Mouse (Mus musculus): ENCODE measurements around the gene Pde5a. TPM values are rescaled to one million over a fixed set of nuclear protein-coding genes. Genes with fewer than 3 reads are reported as not detected.

Gene Pde5a
- polyA plus RNA-seq, 1 experiment = 10.1 TPM

DNA sequence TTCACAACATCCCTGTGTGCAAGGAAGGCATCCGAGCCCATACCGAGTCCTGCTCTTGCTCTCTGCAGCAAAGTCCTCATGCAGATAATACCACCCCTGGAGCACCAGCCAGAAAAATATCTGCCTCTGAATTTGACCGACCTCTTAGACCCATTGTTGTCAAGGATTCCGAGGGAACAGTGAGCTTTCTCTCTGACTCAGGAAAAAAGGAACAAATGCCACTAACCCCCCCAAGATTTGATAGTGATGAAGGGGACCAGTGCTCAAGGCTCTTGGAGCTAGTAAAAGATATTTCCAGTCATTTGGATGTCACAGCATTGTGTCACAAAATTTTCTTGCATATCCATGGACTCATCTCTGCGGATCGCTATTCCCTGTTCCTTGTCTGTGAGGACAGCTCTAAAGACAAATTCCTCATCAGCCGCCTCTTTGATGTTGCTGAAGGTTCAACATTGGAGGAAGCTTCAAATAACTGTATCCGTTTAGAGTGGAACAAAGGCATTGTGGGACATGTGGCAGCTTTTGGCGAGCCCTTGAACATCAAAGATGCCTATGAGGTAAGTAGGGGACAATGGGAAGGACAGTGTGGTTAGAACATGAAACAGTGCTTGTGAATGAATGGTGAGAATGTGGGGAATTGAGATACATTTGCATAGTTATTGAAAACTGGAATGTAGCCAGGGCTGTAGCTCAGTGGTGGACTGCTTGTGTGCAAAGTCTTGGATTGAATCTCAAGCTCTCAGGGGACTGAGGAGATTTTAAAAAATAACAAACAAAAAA is 19.4 kb downstream of the Pde5a start:
- peaks cover 88% of the 10 kb centered on the region for H3K36me3 ChIP-seq (replicated peaks; ENCODE audit: low read length)
- H3K4me3 ChIP-seq (replicated peaks) = no peak overlapping the region
- peaks cover 9% of the 10 kb centered on the region for H3K9me3 ChIP-seq
- no peak for TF ChIP-seq GATA1 (IDR thresholded peaks at IDR 0.05; ENCODE audit: borderline replicate concordance, low read length)
- TF ChIP-seq FLI1 (IDR thresholded peaks at IDR 0.05; ENCODE audit: low read length) = no peak
- no peaks in the 10 kb centered on the region for H3K27me3 ChIP-seq (replicated peaks)
- peaks cover 43% of the 10 kb centered on the region for H3K4me1 ChIP-seq

DNA sequence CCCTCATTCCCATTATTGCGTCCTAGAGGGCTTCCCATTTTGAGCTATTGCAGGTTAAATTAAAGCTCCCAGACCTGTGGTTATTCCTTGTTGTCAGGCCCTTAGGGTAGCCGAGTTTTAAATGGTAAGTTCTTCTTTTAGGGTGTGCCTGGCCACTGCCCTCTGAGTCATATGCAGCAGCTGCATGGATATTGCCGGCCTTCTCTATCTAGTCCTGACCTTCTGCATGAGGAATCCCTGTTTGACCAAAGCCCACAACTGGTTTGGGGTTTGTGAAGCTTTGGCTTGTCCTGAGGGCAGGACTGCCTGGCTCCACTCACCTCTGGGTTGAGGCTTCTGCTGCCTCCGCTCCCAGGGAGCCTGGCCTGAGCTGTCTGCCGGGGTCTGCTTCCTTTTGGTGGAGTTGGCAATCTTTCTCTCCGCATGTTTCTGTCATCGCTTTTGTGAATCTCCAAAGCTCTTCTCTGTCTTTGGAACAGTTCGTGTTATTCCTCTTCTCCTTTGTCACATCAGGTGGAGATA is 34.6 kb downstream of the Pde5a start:
- TF ChIP-seq FLI1 (IDR thresholded peaks at IDR 0.05; ENCODE audit: low read length) (no peak), GATA1 (IDR thresholded peaks at IDR 0.05; ENCODE audit: borderline replicate concordance, low read length) (no peak)
- no peaks in the 10 kb centered on the region for H3K27me3 ChIP-seq (replicated peaks)
- H3K4me1 ChIP-seq = peaks cover 59% of the 10 kb centered on the region
- no peak overlapping the region for H3K4me3 ChIP-seq (replicated peaks)
- no peaks in the 10 kb centered on the region for H3K9me3 ChIP-seq
- peaks cover 99% of the 10 kb centered on the region for H3K36me3 ChIP-seq (replicated peaks; ENCODE audit: low read length)

DNA sequence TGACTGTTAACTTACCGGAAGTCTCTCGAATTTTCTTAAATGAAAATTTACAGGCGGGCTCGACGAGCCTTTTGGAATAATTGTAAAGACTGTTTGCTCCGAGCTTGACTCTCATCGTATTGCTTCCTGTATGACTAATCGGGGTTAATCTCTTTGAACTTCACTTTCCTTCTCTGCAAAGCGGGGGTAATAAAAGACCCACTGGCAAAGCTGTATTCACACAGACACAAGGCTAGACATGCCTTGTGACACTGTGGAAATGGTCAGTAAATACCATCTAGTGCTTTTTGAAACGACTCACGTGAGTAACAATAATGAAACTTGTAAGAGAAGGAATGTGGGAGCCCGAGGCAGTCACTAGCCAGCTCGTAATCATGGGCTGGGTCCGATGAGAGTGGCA is 35.0 kb downstream of the Pde5a start:
- Histone ChIP-seq H3K9me3 (no peaks in the 10 kb centered on the region), H3K36me3 (replicated peaks; ENCODE audit: low read length) (peaks cover 99% of the 10 kb centered on the region), H3K4me3 (replicated peaks) (no peak overlapping the region), H3K4me1 (peaks cover 54% of the 10 kb centered on the region), H3K27me3 (replicated peaks) (no peaks in the 10 kb centered on the region)
- TF ChIP-seq GATA1 (IDR thresholded peaks at IDR 0.05; ENCODE audit: borderline replicate concordance, low read length) = no peak
- no peak for TF ChIP-seq FLI1 (IDR thresholded peaks at IDR 0.05; ENCODE audit: low read length)

DNA sequence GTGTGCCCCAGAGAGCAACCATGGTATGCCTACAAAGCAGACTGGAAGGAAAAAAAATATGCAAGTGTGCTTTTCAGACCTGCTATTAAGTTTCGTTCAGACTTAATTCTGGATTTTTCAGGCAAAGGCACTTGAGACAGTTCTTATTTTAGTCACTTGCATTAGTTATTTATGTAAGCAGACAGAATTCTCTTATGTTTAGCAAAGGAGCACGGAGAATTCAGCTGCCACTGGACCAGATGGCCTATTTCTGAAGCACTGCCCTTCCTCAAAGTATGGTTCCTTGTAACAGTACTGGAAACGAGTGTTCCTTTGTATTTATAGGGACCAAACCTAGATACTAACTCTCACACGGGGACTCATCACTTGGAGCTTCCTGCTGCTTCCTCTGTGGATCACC is 38.2 kb downstream of the Pde5a start:
- no peak for TF ChIP-seq FLI1 (IDR thresholded peaks at IDR 0.05; ENCODE audit: low read length)
- TF ChIP-seq GATA1 (IDR thresholded peaks at IDR 0.05; ENCODE audit: borderline replicate concordance, low read length) = no peak
- peaks cover 49% of the 10 kb centered on the region for H3K4me1 ChIP-seq
- peaks cover 96% of the 10 kb centered on the region for H3K36me3 ChIP-seq (replicated peaks; ENCODE audit: low read length)
- H3K9me3 ChIP-seq = no peaks in the 10 kb centered on the region
- no peaks in the 10 kb centered on the region for H3K27me3 ChIP-seq (replicated peaks)
- no peak overlapping the region for H3K4me3 ChIP-seq (replicated peaks)

DNA sequence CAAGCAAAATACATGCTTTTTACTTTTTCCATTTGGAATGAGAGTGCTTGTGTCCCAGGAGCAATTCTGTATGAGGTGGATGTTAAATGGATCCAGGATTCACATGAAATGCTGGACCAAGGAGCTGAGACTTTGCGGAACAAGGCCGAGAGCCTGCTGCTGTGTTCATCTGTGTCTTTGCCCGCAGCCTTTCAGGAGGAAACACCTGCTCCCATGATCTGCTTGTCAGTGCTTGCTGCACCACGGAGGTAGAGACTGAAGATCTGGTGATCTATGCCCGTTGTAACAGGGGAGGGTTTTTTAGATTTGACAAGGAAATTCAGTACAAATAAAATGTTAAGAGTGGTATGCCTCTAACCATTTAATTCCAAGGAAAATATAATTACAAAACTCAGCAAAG is 39.1 kb downstream of the Pde5a start:
- Histone ChIP-seq H3K4me3 (replicated peaks) (no peak overlapping the region), H3K27me3 (replicated peaks) (no peaks in the 10 kb centered on the region), H3K4me1 (peaks cover 49% of the 10 kb centered on the region), H3K9me3 (no peaks in the 10 kb centered on the region), H3K36me3 (replicated peaks; ENCODE audit: low read length) (peaks cover 96% of the 10 kb centered on the region)
- TF ChIP-seq GATA1 (IDR thresholded peaks at IDR 0.05; ENCODE audit: borderline replicate concordance, low read length) = no peak
- no peak for TF ChIP-seq FLI1 (IDR thresholded peaks at IDR 0.05; ENCODE audit: low read length)

DNA sequence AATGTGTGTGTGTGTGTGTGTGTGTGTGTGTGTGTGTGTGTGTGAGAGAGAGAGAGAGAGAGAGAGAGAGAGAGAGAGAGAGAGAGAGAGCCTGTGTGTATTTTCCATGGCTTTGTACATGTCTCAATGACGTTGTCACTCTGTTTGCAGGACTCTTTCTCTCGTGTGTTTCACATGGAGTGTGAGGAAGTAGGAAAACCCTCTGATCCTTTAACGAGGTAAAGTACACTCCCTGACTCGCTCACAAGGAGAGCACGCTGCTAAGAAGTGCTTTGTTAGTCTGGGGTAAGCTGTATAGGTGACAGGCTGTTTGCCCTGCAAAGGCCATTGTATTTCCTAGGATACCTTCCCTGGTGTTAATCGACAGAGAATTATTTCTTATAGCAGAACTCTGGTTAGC is 52.7 kb downstream of the Pde5a start:
- no peaks in the 10 kb centered on the region for H3K9me3 ChIP-seq
- H3K4me3 ChIP-seq (replicated peaks) = no peak overlapping the region
- H3K27me3 ChIP-seq (replicated peaks) = no peaks in the 10 kb centered on the region
- TF ChIP-seq FLI1 (IDR thresholded peaks at IDR 0.05; ENCODE audit: low read length) = no peak
- no peak for TF ChIP-seq GATA1 (IDR thresholded peaks at IDR 0.05; ENCODE audit: borderline replicate concordance, low read length)
- peaks cover 87% of the 10 kb centered on the region for H3K36me3 ChIP-seq (replicated peaks; ENCODE audit: low read length)
- H3K4me1 ChIP-seq = peaks cover 13% of the 10 kb centered on the region

DNA sequence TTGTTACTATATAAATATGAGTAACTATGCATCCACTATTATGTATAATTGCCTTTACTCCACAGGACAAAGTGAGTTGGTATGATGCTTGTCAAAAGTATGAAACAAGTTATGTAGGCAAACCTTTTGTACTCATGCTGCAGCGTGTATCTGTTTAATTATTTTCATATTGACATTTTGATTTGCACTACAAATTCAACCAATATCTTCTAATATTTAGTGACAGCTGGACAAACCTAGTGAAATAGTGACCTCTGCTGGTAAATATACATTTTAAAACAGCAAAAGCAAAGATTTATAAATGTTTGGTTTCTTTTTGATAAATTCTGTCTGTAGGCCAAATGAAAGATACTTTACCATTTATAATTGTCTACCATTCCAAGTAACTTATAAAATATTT is 55.5 kb downstream of the Pde5a start:
- no peak overlapping the region for H3K4me3 ChIP-seq (replicated peaks)
- H3K4me1 ChIP-seq = peaks cover 14% of the 10 kb centered on the region
- H3K27me3 ChIP-seq (replicated peaks) = no peaks in the 10 kb centered on the region
- peaks cover 82% of the 10 kb centered on the region for H3K36me3 ChIP-seq (replicated peaks; ENCODE audit: low read length)
- H3K9me3 ChIP-seq = no peaks in the 10 kb centered on the region
- TF ChIP-seq FLI1 (IDR thresholded peaks at IDR 0.05; ENCODE audit: low read length) (no peak), GATA1 (IDR thresholded peaks at IDR 0.05; ENCODE audit: borderline replicate concordance, low read length) (no peak)

DNA sequence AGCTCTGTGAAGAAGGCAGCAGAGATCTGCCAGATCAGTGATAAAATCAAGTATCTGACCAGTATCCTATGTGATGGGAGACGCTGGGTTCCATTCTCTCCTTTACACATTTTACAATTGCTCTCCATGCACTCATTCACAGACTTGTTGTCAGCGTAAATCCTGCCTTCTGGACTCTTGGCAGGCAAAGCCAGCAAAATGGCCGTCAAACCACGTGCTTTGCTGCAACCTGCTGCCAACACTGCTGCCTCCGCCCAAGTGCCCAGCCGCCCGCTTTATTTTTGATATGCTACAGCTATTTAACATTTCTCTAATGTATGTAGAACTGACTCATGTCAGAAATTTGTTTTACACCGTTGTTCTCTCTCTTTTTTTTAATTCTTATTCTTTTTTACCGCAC is 59.6 kb downstream of the Pde5a start:
- Histone ChIP-seq H3K4me3 (replicated peaks) (no peak overlapping the region), H3K36me3 (replicated peaks; ENCODE audit: low read length) (peaks cover 86% of the 10 kb centered on the region), H3K9me3 (no peaks in the 10 kb centered on the region), H3K4me1 (peaks cover 27% of the 10 kb centered on the region), H3K27me3 (replicated peaks) (no peaks in the 10 kb centered on the region)
- TF ChIP-seq GATA1 (IDR thresholded peaks at IDR 0.05; ENCODE audit: borderline replicate concordance, low read length) = no peak

DNA sequence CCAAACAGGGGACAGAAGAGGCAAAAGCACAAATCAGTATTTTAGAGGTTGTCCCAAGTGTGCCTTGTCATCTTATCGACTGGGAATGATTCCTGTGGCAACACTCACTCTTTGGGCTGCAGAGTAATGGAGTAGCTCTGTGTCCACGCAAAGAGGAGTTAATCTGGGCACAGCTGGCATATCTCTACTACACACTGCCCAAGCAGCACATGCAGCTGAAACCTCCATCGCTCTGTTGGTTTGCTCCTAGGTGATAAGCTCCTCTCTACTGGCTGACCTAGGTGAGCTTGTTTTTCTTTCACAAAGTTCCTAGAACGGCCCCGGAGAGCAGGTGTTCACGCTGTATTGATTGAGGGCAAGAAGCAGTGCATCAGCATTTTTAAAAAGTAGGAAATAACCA is 60.8 kb downstream of the Pde5a start:
- TF ChIP-seq GATA1 (IDR thresholded peaks at IDR 0.05; ENCODE audit: borderline replicate concordance, low read length) (no peak), FLI1 (IDR thresholded peaks at IDR 0.05; ENCODE audit: low read length) (no peak)
- no peaks in the 10 kb centered on the region for H3K9me3 ChIP-seq
- H3K4me1 ChIP-seq = peaks cover 36% of the 10 kb centered on the region
- no peaks in the 10 kb centered on the region for H3K27me3 ChIP-seq (replicated peaks)
- H3K4me3 ChIP-seq (replicated peaks) = no peak overlapping the region
- H3K36me3 ChIP-seq (replicated peaks; ENCODE audit: low read length) = peaks cover 91% of the 10 kb centered on the region

DNA sequence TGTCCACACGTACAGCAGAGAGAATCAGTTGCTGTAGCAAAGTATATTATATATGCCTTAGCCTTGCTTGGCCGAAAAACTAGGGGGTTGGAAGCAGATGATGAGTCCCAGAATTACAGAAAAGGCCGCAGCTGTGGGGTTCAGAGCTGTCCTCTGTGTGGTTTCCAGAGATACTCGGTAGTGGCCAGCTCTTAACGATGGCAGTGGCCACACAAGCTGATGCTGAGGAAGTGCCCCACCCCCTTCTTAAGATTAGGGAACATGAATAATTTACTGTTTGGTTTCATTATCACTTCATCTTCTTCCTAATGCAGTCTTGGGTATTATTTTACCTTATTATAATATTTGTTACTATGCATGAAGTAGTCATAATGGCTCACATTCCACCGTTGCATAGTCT is 71.3 kb downstream of the Pde5a start:
- H3K4me1 ChIP-seq = peaks cover 38% of the 10 kb centered on the region
- H3K27me3 ChIP-seq (replicated peaks) = no peaks in the 10 kb centered on the region
- H3K36me3 ChIP-seq (replicated peaks; ENCODE audit: low read length) = peaks cover 96% of the 10 kb centered on the region
- H3K4me3 ChIP-seq (replicated peaks) = no peak overlapping the region
- no peak for TF ChIP-seq FLI1 (IDR thresholded peaks at IDR 0.05; ENCODE audit: low read length)
- no peak for TF ChIP-seq GATA1 (IDR thresholded peaks at IDR 0.05; ENCODE audit: borderline replicate concordance, low read length)
- no peaks in the 10 kb centered on the region for H3K9me3 ChIP-seq

Measured in megakaryocyte, embryonic 14.5 days (primary cell).